Mouse (Mus musculus) 3T3-L1 (cell line): Measurements from ENCODE around the gene Obsl1.

Source experiments
- DNase-seq: peaks from one replicate; pipeline ENCODE4 v3.0.0-alpha.2; 2015; ENCODE audit warnings: low read depth, low spot score

Gene Obsl1

DNA sequence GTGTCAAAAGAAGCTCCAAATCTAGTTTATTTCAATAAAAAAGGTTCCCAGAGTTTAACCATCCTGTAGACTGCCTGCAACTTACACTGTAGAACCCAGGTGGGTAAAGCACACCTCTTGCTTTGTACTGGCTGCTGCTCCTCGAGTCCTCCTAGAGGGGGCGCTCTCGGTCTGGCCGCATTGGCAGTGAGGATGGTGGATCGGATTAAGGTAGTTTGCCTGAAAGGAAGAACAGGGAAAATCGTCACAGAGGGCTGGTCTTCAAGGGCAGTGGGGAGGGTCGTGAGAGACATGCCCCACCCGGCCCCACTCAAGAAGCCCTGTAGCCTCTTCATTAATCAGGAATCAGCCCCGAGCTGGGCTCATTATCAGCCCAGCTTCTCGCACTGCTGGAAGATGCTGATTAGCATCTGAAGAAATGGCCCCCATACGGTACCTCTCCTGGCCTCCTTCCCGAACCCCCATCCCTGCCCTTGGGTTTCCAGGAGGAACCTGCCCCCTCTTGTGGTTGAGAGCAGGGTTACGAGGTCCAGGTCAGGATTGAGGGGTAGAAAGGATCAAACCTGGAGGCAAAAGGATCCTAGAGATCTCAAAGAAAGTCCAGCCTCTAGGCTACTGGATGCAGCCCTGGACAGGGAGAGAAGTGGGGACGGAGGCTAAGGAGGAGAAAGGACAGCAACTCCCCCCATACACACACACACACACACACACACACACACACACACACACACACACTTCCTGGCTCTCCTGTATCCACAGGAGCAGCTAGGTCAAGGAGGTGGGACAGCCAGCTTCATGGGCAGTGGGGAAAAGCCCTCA lies 49.3 kb downstream of the Obsl1 start:
- DNase-seq: no peak

DNA sequence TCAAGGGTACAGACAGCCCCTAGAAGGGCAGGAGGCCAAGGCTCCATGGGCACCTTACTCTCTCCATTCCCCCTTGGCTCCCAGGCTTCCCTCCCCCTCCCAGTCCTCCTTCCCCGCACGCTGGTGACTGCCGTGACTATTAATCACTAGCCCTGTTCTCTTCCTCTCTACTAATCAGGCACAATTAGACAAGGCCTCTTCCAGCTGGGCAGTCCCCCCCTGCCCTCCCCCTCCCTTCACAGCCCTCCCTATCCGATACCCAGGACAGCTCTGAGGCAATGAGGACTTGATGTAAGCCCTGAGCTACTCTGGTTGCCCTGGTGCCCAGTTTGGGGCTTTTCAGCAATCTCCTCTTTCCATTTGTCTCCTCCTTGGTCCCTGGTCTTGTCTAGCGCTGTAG lies 50.3 kb downstream of the Obsl1 start:
- no peak for DNase-seq

GRCm38 (mm10) chr1:75455433-75455832 lies 50.8 kb downstream of the Obsl1 start:
- DNase-seq: peak; percentile 39

- DNase-seq: no peak
Measured at GRCm38 (mm10) chr1:75451900-75452299, 54.4 kb downstream of the Obsl1 start.

- no peak for DNase-seq
Measured at GRCm38 (mm10) chr1:75450314-75451005, 55.8 kb downstream of the Obsl1 start, which contains the start of gene Asic4. TSS of gene Asic4 (plus strand) at chr1:75450436.

DNA sequence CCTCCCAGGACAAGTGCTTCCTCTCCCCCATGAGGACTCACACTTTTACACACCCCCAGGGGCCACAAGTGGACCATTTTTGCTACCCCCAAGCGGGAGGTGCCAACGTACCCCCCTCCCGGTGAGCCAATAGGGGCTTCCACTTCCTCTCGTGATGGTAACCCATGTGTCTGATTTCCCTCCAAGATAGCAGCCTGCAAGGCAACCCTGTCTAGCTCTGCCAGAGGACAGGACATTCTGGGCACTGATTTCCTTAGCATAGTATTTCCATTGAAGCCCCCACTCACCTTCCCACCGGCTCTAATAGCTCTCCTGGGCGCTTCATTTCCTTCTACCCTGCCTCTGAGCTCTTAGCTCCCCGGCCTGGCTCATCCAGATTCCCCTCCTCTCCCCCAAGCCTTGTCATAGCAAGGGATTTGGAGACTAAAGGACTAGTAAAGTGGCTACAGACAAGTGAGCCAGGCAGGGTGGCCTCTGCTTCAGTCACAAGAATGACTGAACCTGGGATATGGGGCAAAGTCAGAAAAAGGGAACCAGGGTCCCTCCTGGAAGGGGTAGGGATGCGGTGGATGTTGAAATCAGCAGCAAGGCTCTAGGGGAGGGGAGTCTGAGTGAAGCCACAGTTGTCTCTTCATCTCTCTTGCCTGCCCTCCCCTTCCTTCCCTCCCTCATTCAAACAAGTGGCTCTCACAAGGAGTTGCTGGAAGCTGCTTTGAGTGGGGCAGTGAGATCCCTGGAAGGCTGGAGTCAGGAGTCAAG lies 56.7 kb downstream of the Obsl1 start:
- DNase-seq: no peak

GRCm38 (mm10) chr1:75448937-75449336 lies 57.3 kb downstream of the Obsl1 start:
- no peak for DNase-seq

DNA sequence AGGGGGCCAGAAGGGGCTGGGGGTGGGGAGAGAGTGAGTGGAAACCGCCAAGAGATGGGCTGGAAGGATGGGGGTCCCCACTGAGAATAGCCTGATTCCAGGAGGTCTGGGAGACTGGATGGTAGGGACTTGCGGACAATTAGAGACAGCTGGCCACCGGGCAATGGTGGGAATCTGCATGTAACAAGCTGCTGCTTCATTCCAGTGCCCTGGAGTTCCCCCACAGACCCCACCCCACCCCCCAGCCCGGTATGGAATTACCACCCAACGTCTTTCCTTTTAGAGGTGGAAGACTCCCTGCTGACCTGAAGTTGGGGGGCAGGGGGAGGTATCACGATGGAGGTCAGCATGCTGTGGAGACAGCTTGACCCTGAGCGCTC lies 58.2 kb downstream of the Obsl1 start:
- no peak for DNase-seq

DNA sequence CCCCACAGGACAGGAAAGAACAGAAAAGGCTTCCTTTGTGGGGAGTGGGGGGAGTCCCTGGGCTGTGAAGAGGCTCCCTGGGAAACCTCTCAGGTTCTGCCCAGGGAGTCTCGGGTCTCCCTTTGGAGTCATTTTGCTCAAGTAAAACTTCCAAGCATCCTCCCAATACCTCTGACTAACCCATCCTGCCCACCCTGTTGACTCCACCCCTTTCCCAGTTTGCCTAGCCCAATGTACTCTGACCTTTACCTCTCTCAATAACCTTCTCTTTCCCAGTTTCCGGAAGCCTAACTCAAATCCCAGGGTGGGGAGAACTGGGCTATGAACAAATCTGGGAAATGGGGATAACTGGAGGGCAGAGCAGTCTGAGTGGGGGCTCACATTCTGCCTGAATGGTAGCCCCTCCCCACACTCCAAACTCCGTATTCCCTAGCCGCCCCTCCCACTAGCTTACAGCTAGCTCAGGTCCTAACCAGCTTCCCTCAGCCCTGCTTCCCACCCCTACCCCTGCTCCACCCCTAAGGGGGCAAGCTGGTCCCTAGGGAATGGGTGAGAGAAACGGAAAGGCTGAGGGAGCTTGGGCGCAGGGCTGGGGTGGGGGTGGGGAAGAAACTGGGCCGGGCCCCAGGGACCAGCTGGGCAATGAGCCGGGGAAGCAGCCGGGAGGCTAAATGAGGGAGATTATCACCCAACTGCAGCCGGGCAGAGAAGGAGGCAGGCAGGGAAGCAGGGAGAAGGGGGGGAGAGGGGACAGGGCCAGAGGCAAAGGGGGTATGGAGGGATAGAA lies 58.8 kb downstream of the Obsl1 start:
- DNase-seq: no peak

DNA sequence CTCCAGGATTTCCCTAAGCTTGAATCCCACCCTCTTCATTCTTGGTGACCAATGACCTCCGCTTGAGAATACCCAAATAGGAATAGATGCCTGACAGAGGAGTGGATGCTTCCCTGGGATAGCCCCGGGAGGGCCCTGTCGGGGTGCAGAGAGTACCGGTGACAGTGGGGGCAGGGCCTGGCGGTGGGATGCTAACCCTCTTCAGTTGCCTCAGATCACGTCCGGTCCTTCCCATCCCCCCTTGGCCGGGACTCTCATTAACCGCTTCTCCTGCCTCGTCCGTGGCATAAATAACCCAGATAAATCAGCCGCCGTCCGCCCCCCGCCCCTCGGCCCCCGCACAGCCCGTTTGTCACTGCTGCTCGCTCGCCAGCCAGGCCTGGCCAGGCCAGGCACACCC lies 59.6 kb downstream of the Obsl1 start:
- DNase-seq: no peak

GRCm38 (mm10) chr1:75445751-75446611 lies 60.3 kb downstream of the Obsl1 start:
- DNase-seq: peak; percentile 81

DNA sequence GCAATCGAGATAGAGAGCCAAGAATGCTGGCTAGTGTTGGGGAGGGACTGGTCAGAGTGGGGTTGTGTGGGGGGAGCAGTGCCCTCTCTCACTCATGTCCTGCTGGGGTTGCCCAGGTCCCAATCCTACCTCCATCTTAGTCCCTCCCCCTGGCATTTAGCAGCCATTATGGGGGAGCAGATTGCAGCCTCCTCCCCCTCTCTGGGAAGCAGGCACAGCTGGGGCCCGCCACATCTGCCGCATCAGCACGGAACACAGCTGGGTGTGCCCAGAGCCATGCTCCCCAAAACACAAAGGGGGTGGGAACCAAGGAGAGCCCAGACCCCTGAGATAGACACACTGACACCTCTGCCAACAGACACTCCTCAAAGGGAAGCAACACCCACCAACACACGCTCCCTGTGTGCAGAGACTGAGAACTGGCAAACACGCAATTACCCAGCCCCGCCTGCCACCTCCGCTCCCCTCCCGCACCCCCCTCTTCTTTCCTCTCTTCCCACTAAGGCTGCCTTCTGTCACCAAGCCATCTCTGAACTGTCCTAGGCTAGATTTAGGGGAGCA lies 61.0 kb downstream of the Obsl1 start:
- no peak for DNase-seq

- no peak for DNase-seq
Measured at GRCm38 (mm10) chr1:75444208-75444607, 62.0 kb downstream of the Obsl1 start.

- no peak for DNase-seq
Measured at GRCm38 (mm10) chr1:75443247-75444024, 62.8 kb downstream of the Obsl1 start.

DNA sequence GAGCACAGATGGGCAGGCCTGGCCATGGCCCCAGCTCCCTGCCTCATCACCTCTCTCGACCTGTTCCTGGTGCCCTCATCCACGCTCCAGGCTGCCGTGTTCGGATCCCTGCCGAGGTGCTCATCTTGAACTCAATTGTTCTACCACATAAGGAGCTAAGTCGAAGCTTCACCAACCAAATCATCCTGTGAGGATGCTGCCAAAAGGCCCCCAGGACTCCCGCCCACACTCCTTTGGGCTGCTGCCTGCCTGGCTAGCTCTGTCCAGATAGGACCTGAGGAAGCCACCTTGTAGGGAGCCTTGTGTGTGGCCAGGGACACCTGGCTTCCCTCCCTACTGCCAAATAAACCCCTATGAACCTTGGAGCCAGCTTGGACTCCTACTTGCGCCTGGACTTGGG lies 63.4 kb downstream of the Obsl1 start:
- no peak for DNase-seq

DNA sequence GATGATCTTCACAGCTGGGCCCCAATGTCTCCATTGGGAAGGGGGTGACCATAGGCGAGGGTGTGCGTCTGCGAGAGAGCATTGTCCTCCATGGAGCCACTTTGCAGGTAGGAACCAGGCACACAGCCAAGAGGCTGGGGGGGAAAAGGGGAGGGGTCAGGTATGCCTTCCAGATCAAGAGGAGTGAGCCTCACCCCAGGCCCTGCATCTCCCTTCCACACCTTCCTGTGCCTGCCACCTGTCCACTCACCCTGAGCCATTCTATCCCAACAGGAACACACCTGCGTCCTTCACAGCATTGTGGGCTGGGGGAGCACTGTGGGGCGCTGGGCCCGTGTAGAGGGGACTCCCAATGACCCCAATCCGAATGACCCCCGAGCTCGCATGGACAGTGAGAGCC lies 64.1 kb downstream of the Obsl1 start:
- DNase-seq: no peak

DNA sequence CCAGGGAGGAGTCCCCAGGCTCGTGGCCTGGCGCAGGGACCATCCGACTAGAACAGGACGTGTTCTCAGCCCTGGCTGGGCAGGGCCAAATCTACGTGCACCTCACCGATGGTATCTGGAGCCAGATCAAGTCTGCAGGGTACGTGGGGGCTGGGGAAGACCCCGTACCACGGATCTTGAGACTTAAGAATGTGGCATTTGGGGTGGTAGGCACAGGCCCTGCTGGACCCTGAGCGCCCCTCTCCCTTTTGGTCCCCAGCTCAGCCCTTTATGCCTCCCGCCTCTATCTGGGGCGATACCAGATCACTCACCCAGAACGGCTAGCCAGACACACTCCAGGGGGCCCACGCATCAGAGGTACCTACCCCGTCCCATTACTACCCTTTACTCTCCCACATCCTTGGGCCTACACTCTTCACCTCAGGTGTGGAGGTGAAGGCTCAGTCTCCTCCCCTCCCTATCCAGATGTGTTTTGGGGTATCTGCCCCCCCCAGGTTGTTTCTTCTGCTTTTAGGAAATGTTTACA lies 64.7 kb downstream of the Obsl1 start:
- DNase-seq: no peak

- no peak for DNase-seq
Measured at GRCm38 (mm10) chr1:75440661-75441060, 65.6 kb downstream of the Obsl1 start.

DNA sequence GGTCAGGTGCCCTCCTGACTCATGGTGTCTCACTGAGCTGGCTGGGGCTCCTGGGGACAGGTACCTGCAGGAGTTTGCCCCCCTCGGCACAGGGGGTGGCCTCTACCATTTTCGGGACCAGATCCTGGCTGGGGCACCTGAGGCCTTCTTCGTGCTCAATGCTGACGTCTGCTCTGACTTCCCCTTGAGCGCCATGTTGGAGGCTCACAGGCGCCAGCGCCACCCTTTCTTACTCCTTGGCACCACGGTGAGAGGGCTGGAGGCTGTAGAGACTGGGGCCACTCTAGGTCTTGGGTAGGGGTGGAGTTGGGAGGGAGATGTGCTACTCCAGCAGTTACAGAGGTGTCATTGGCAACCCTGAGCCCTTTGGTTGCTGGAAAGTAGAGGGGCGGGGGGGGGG lies 67.5 kb downstream of the Obsl1 start:
- DNase-seq: no peak
